Mouse (Mus musculus) CH12.LX (cell line): Measurements from ENCODE around the gene Ano1.

Experiments
- CTCF ChIP-seq, 2 experiments: IDR thresholded peaks in 1 of 2; conservative IDR thresholded peaks in 1 of 2; 2 replicates each; pipeline ENCODE4 v1.5.1; 2011 to 2012; ENCODE audit warnings: low read depth in 2 of 2, low read length in 2 of 2, improper control_type of control experiment in 1 of 2, inconsistent platforms in 1 of 2, mild to moderate bottlenecking in 1 of 2, moderate library complexity in 1 of 2
- MAX ChIP-seq: IDR thresholded peaks from 2 replicates; pipeline ENCODE4 v1.6.1; 2011; ENCODE audit warnings: low read length, improper control_type of control experiment
- POLR2A ChIP-seq: IDR thresholded peaks from 2 replicates; pipeline ENCODE4 v1.6.1; 2011; ENCODE audit warnings: low read depth, mild to moderate bottlenecking, improper control_type of control experiment, low read length
- RAD21 ChIP-seq: IDR thresholded peaks from 2 replicates; pipeline ENCODE4 v1.6.1; 2011; ENCODE audit warnings: low read depth, mild to moderate bottlenecking, low read length, improper control_type of control experiment, moderate library complexity
- SIN3A ChIP-seq: IDR thresholded peaks from 2 replicates; pipeline ENCODE4 v1.6.1; 2012; ENCODE audit warnings: low read length, improper control_type of control experiment, inconsistent platforms
- ZMIZ1 ChIP-seq: IDR thresholded peaks from 2 replicates; pipeline ENCODE4 v1.6.1; 2012; ENCODE audit warnings: low read depth, mild to moderate bottlenecking, inconsistent platforms, low read length, improper control_type of control experiment

DNA sequence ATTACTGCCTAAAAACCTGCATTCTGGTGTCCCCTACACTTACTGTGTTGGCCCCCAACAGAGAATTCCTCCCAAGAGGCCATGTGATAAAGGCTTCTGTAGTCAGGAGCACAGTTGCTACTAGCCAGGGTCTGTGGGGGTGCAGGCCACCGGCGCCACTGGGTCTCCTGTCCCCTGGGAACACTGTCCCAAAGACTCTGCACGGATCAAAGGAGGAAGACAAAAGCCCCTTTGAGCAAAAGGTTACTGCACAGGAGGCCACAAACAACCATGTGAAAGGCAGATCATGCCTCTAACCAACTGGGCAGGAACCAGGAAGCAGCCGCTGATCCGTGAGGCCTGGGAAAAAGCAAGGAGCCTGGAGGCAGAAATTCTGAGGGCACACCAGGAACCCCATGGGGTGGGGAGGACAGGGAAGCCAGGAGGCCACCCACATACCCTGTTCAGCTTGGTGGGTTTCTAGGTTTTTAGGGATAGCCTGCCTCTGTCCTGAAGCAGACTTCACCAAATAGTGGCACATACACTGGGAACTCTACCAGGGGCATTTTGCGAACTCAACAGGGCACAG, 151.4 kb downstream of the Ano1 start:
- TF ChIP-seq POLR2A (no peak), CTCF (conservative IDR thresholded peaks at IDR 0.05 in 1 of 2, IDR thresholded peaks at IDR 0.05 in 1 of 2; ENCODE audit: low read depth in 2 of 2, low read length in 2 of 2) (no peak), MAX (no peak), ZMIZ1 (no peak), SIN3A (no peak), RAD21 (no peak)
